ENCODE assay signal across 16 mouse cellular contexts in genomic region chr12:85483155-85483554, GRCm38 (mm10). TPM values are rescaled to one million over a fixed set of nuclear protein-coding genes. Genes with fewer than 3 reads are reported as not detected.
DNase-seq lines count a peak whose midpoint lies in the region; ATAC-seq and TF ChIP-seq lines count a peak whose summit lies in the region.
"Had no signal": no experiment of that assay in that cellular context is flagged by ENCODE, and none has a peak within 500 bp of the region (broad histone marks: within the 10 kb centered on the region; RNA-seq: fewer than 3 reads in every experiment).

No protein-coding gene starts in this region.

- no peak overlapping the region for H3K4me2 ChIP-seq in lung, embryonic 14.5 days
- H3K4me2 ChIP-seq: embryonic facial prominence, embryonic 15.5 days; heart, embryonic 13.5 days had no signal

- H3K4me3 ChIP-seq in lung, embryonic 14.5 days (ENCODE audit: low read depth, low read length) = no peak overlapping the region
- H3K4me3 ChIP-seq: embryonic facial prominence, embryonic 15.5 days; heart, embryonic 13.5 days had no signal

- H3K27me3 ChIP-seq in lung, embryonic 14.5 days (ENCODE audit: insufficient read depth, low read length) = no peaks in the 10 kb centered on the region
- H3K27me3 ChIP-seq: embryonic facial prominence, embryonic 15.5 days had no signal

- no peaks in the 10 kb centered on the region for H3K9me3 ChIP-seq in lung, embryonic 14.5 days (ENCODE audit: low read depth, low read length)
- H3K9me3 ChIP-seq: embryonic facial prominence, embryonic 15.5 days; G1E; heart, embryonic 13.5 days had no signal

- no peak for ATAC-seq in lung, embryonic 14.5 days (ENCODE audit: insufficient read depth)

- no peaks in the 10 kb centered on the region; the same call in 1 of the 2 replicates for H3K4me1 ChIP-seq in lung, embryonic 14.5 days (ENCODE audit: insufficient read depth)

- no peak overlapping the region for H3K27ac ChIP-seq in lung, embryonic 14.5 days (ENCODE audit: low read depth)
- H3K27ac ChIP-seq: embryonic facial prominence, embryonic 15.5 days; heart, embryonic 13.5 days had no signal

- intact Hi-C loops in heart, postnatal 36 days (cut with DNase I) = no loop called here

- peak; percentile 85 for DNase-seq in heart, adult 11 months
- no peak for DNase-seq in heart, postnatal 36 days
- peak; percentile 54 for DNase-seq in lung, embryonic 14.5 days
- DNase-seq in lung, postnatal 4 days = no peak
- peak; percentile 59 for DNase-seq in ES-CJ7 (ENCODE audit: low read depth, low spot score)
- DNase-seq in naive thymus-derived CD4-positive, alpha-beta T cell, adult 2 months (ENCODE audit: low read depth) = peak; percentile 63
- DNase-seq in adrenal gland, postnatal 14 days = no peak
- DNase-seq in adrenal gland, adult 8-10 months = no peak
- DNase-seq: adrenal gland, postnatal 36 days; cerebellum, adult 2 months; kidney, postnatal 4 days; lung, postnatal 10 days; thymus, postnatal 25 days had no signal

- no peaks in the 10 kb centered on the region for H3K36me3 ChIP-seq in lung, embryonic 14.5 days (ENCODE audit: insufficient read depth)
- H3K36me3 ChIP-seq: embryonic facial prominence, embryonic 15.5 days; G1E; heart, embryonic 13.5 days had no signal

- 30% methylated on average over 4 of the region's 4 CpGs for WGBS in lung, embryonic 14.5 days

- H3K9ac ChIP-seq in lung, embryonic 14.5 days = no peak overlapping the region
- H3K9ac ChIP-seq: embryonic facial prominence, embryonic 15.5 days; heart, embryonic 13.5 days had no signal

- peak; percentile 60 for TF ChIP-seq CTCF in lung, embryonic 14.5 days (IDR thresholded peaks at IDR 0.05; ENCODE audit: low read depth)

RNA-seq across cellular contexts. Expression of gene Fos, which starts 9.5 kb away (rescaled TPM):
- 10 to 100 TPM in 1 of 2 experiments, 1 to 10 TPM in 1; 2.5 to 24.3 TPM for total RNA-seq in heart, postnatal 36 days (2021)
- polyA plus RNA-seq in lung, embryonic 14.5 days (2014; fragmentation: Nextera tagmentation; extraction: Ambion mirVana) = 3.7 and 3.8 TPM in 2 replicates
- 11.8 and 39.6 TPM in 2 replicates for total RNA-seq in adrenal gland, postnatal 14 days (2021)
- 10 to 100 TPM; 13.3 to 32.9 (median 13.7) TPM for total RNA-seq in adrenal gland, adult 8-10 months (2022)

Comparison
In these comparisons a context has a peak if more than half of its experiments do, and no peak if none do; other contexts are left out.
1. DNase-seq: peak in heart, adult 11 months (single experiment), lung, embryonic 14.5 days (single experiment), ES-CJ7 (single experiment) and naive thymus-derived CD4-positive, alpha-beta T cell, adult 2 months (single experiment); none in heart, postnatal 36 days (0 of 2), lung, postnatal 4 days (0 of 2), adrenal gland, postnatal 14 days (single experiment) and adrenal gland, adult 8-10 months (single experiment).